Mouse (Mus musculus) lung, embryonic 16.5 days (tissue): ENCODE results near the gene Uba5. TPM values are rescaled to one million over a fixed set of nuclear protein-coding genes. Genes with fewer than 3 reads are reported as not detected.

Experiments used
- ATAC-seq: fragments of 200-750 bp; cut with Nextera tagmentation; 2 replicates; pipeline ENCODE4 v1.8.0; 2017; ENCODE audit warnings: low read depth, mild to moderate bottlenecking, moderate library complexity
- H3K27ac ChIP-seq: fragments of 300-500 bp; sonication (generic); 2 replicates; pipeline ENCODE4 v1.5.1; 2014; ENCODE audit warnings: mild to moderate bottlenecking, control low read depth, low read length
- H3K27me3 ChIP-seq: fragments of 300-500 bp; sonication (generic); 2 replicates; pipeline ENCODE4 v1.6.1; 2014; ENCODE audit warnings: low read depth, low read length, mixed read lengths; ENCODE audit not compliant: control insufficient read depth, insufficient read depth
- H3K36me3 ChIP-seq: fragments of 300-500 bp; sonication (generic); 2 replicates; pipeline ENCODE4 v1.6.1; 2014; ENCODE audit warnings: low read length; ENCODE audit not compliant: control insufficient read depth, insufficient read depth
- H3K4me1 ChIP-seq: fragments of 300-500 bp; sonication (generic); replicated peaks from 2 replicates; pipeline ENCODE4 v1.6.1; 2014; ENCODE audit warnings: low read length, mixed read lengths; ENCODE audit not compliant: control insufficient read depth, insufficient read depth
- H3K4me2 ChIP-seq: fragments of 300-500 bp; sonication (generic); 2 replicates; pipeline ENCODE4 v1.6.1; 2014; ENCODE audit warnings: low read depth, low read length, control low read depth
- H3K4me3 ChIP-seq: fragments of 300-500 bp; sonication (generic); 2 replicates; pipeline ENCODE4 v1.5.1; 2014; ENCODE audit warnings: mild to moderate bottlenecking, low read length, control low read depth
- H3K9ac ChIP-seq: fragments of 300-500 bp; sonication (generic); 2 replicates; pipeline ENCODE4 v1.6.1; 2014; ENCODE audit warnings: low read length, control low read depth
- H3K9me3 ChIP-seq: fragments of 300-500 bp; sonication (generic); 2 replicates; pipeline ENCODE4 v1.6.1; 2016; ENCODE audit warnings: low read length; ENCODE audit not compliant: control insufficient read depth
- WGBS: fragments of 180-500 bp; shearing (Covaris S2); extraction: QIAGEN DNeasy Blood & Tissue Kit; methylation state at CpG from one replicate; pipeline ENCODE4 v1.1.7; 2014; 5-methylcytosine and 5-hydroxymethylcytosine counted together
- polyA plus RNA-seq: library from polyadenylated mRNA; unstranded; fragments of >200 nt; fragmentation: Nextera tagmentation; extraction: Ambion mirVana; gene quantifications from 2 replicates; pipeline ENCODE4 v1.2.1, GENCODE M21; 2015

Gene Uba5
- polyA plus RNA-seq, 1 experiment from 2014 or later, result 41.5 TPM

DNA sequence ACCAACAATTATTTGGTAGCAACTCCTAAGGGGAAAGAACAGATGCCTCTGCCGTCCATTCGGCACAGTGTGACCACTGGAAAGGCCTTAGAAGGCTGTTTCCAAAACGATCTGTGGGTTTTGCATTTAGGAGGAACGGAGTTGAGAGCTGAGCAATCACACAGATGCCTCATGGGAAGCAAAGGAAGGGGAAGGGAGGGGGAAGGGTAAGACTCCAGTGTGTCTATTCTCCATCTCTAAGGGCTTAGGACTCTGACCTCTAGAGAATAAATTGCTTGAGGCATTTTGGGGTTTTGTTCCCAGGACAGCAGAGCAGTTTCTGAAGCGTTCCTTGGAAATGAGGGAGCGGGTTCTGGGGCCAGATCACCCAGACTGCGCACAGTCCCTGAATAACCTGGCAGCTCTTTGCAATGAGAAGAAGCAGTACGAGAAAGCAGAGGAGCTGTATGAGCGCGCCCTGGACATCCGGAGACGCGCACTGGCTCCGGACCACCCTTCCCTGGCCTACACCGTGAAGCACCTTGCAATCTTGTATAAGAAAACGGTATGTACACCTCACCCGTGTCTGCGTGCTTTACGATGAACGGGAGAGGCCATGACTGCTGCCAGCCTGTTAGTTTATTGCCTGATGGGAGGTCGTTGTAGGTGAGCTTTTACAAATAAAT, 23.8 kb downstream of the Uba5 start:
- H3K4me3 ChIP-seq, result no peak overlapping the region
- 90% methylated on average over 21 of the region's 21 CpGs for WGBS
- ATAC-seq, result no peak
- no peaks in the 10 kb centered on the region for H3K4me1 ChIP-seq
- H3K9me3 ChIP-seq, result no peaks in the 10 kb centered on the region
- no peak overlapping the region for H3K9ac ChIP-seq
- H3K27me3 ChIP-seq, result no peaks in the 10 kb centered on the region
- peaks cover 7% of the 10 kb centered on the region; the same call in 1 of the 2 replicates for H3K36me3 ChIP-seq
- no peak overlapping the region for H3K27ac ChIP-seq
- H3K4me2 ChIP-seq, result no peak overlapping the region

DNA sequence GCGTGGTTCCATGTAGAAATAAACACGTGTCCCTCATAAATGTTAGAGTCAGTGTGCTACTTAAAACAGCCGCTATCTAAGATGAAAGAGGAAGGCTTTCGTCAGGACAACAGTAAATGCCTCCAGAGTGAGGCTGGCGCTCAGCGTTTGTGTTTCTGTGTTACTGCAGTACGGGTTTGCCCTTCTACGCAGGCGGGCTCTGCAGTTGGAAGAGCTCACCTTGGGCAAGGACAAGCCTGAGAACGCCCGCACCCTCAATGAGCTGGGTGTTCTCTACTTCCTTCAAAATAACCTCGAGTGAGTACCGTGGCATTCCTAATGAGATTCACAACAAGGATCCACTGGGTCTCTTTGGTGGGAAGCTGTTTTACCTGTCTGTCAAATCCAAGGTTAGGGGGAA, 24.7 kb downstream of the Uba5 start:
- Histone ChIP-seq H3K4me2 (no peak overlapping the region), H3K4me1 (no peaks in the 10 kb centered on the region), H3K36me3 (peaks cover 7% of the 10 kb centered on the region; the same call in 1 of the 2 replicates), H3K4me3 (no peak overlapping the region), H3K9me3 (no peaks in the 10 kb centered on the region), H3K27me3 (no peaks in the 10 kb centered on the region), H3K27ac (no peak overlapping the region), H3K9ac (no peak overlapping the region)
- no peak for ATAC-seq
- 85% methylated on average over 13 of the region's 13 CpGs for WGBS

DNA sequence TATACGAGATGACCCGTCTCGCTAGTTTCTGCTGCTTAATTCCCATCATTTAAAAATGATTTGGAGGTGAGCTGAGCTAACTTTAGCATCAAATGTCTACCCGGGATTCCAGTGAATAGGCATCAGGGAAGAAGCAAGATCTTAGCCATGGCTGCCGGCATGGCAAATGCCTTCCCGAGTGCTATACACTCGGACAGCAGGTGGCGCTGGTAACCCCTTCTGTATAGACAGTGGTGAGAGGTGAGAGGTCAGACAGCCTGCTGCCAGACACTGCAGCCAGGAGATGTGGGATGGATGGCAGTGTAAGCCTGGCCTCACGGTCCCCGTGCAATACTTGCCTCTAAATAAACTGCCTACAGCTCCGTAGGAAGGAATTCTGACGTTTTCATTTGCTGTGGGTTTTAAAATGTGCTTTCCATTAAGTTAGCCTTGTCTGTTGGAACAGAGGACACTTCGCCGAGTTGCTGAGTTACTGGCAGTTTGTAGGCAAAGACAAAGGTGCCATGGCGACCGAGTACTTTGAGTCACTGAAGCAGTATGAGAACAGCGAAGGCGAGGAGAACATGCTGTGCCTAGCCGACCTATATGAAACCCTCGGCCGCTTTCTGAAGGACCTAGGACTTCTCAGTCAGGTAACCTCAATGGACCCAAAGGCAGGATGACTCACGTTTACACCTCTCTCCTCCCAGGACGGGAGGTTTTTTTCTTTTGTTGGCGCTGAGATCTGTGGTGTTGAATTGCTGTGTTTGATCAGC, 27.5 kb downstream of the Uba5 start:
- H3K4me3 ChIP-seq, result no peak overlapping the region
- 46% methylated on average over 24 of the region's 24 CpGs for WGBS
- no peaks in the 10 kb centered on the region for H3K4me1 ChIP-seq
- no peak overlapping the region for H3K9ac ChIP-seq
- ATAC-seq, result no peak; the same call in 1 of the 2 replicates
- H3K27ac ChIP-seq, result no peak overlapping the region
- H3K36me3 ChIP-seq, result peaks cover 10% of the 10 kb centered on the region
- H3K27me3 ChIP-seq, result no peaks in the 10 kb centered on the region
- H3K4me2 ChIP-seq, result no peak overlapping the region
- H3K9me3 ChIP-seq, result no peaks in the 10 kb centered on the region

DNA sequence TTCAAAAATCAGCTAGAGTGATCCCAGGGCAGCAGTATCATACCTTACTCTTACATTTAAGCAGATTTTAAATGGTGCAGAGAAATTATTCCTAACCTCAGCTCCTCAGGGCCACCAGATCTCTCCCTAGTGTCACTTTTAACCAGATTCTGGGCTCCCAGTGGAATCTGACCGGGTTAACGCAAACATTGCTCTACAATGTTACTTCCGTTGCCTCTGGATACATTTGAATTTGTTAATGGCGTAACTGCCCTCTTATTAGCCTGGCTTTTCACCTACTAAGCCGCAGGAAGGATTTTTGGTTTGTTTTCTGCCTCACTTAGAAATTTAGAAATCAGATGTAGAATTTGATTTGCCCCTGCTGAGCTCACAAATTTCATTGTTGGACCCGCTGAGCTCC, 28.2 kb downstream of the Uba5 start:
- ATAC-seq, result no peak
- Histone ChIP-seq H3K4me3 (no peak overlapping the region), H3K9me3 (no peaks in the 10 kb centered on the region), H3K36me3 (peaks cover 10% of the 10 kb centered on the region), H3K4me2 (no peak overlapping the region), H3K27ac (no peak overlapping the region), H3K9ac (no peak overlapping the region), H3K4me1 (no peaks in the 10 kb centered on the region), H3K27me3 (no peaks in the 10 kb centered on the region)
- 68% methylated on average over 6 of the region's 6 CpGs for WGBS

DNA sequence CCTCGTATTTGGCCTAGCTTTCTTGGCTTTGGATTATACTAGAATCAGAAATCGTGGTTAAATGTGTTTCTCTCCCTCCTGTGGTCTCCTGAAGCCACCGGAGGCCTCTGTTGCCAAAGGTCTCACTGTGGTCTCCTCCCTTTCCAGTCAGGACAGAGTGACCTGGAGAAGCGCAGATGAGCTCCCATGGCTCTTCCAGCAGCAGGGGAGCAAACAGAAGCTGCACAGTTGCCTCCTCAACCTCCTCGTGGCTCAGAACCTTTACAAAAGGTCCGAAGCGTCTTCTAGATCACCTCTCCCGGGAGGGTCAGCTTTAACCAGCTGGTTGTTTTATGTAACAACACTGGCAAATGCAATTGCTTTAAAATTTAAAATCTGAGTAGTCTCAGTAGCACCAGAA, 28.7 kb downstream of the Uba5 start:
- Histone ChIP-seq H3K27me3 (no peaks in the 10 kb centered on the region), H3K4me3 (no peak overlapping the region), H3K36me3 (peaks cover 7% of the 10 kb centered on the region), H3K9me3 (no peaks in the 10 kb centered on the region), H3K4me2 (no peak overlapping the region), H3K4me1 (no peaks in the 10 kb centered on the region), H3K27ac (no peak overlapping the region), H3K9ac (no peak overlapping the region)
- no peak for ATAC-seq
- WGBS, result 72% methylated on average over 8 of the region's 8 CpGs

DNA sequence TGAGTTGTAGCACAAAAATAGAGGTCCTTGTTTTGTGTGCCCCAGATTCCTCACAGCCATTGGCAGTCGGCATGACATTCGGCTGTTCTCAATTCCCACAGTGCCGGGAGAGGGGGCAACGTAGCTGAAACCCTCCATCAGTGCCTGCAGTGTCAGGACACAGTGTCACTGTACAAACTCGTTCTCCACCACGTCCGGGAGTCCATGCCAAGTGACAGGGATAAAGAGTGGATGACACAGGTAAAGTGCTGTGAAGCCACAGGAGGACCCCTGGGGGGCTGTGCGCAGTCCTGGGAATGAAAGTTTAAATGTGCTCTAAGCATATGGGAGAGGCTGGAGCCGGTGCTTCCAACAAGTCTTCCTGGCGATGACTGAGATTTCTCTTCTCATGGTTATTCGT, 33.1 kb downstream of the Uba5 start:
- no peak overlapping the region for H3K9ac ChIP-seq
- WGBS, result 86% methylated on average over 11 of the region's 11 CpGs
- no peak overlapping the region for H3K27ac ChIP-seq
- no peaks in the 10 kb centered on the region for H3K9me3 ChIP-seq
- no peak overlapping the region for H3K4me3 ChIP-seq
- H3K4me1 ChIP-seq, result no peaks in the 10 kb centered on the region
- no peak overlapping the region for H3K4me2 ChIP-seq
- H3K36me3 ChIP-seq, result peaks cover 19% of the 10 kb centered on the region
- no peaks in the 10 kb centered on the region for H3K27me3 ChIP-seq
- no peak for ATAC-seq

DNA sequence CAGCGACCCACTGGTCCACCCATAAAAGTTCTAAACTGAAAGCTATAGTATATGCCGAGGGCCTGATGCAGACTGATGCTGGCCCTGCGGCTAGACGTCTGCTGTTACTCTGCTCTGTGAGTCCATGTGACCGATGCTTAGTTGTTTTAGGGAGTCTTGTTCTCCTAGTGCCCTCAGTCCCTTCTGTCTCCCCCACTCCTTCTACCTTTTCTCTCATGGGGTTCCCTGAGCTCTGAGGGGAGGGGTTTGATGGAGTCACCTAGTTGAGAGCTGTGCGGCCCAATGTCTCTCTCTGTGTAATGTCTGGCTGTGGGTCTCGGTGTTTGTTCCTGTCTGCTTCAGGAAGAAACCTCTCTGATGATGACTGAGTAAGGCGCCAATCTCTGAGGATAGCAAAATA, 35.7 kb downstream of the Uba5 start:
- WGBS, result 97% methylated on average over 8 of the region's 8 CpGs
- H3K4me3 ChIP-seq, result no peak overlapping the region
- H3K9me3 ChIP-seq, result no peaks in the 10 kb centered on the region
- ATAC-seq, result no peak
- no peaks in the 10 kb centered on the region for H3K4me1 ChIP-seq
- H3K9ac ChIP-seq, result no peak overlapping the region
- no peaks in the 10 kb centered on the region for H3K27me3 ChIP-seq
- H3K36me3 ChIP-seq, result peaks cover 21% of the 10 kb centered on the region
- H3K4me2 ChIP-seq, result no peak overlapping the region
- H3K27ac ChIP-seq, result no peak overlapping the region

DNA sequence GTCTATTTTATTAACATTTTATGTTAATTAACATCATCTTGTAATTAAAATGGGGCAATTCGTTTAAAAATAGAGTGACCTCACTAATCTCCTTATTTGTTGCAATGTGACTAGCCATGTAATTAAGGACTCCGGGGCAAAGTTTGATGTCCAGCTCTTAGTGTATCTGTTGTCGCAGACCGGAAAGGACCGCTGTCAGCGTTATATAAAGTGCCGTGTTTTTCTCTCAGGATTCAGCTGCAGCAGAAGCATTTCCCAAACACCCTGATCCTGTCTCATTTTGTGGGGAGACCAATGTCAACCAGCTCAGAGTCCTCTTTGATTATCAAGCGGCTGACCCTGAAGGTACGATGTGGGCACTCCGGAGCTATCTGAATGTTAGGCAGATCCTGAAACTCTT, 41.9 kb downstream of the Uba5 start:
- Histone ChIP-seq H3K9ac (no peak overlapping the region), H3K9me3 (no peaks in the 10 kb centered on the region), H3K4me1 (no peaks in the 10 kb centered on the region), H3K4me2 (no peak overlapping the region), H3K27ac (no peak overlapping the region), H3K36me3 (peaks cover 17% of the 10 kb centered on the region), H3K4me3 (no peak overlapping the region), H3K27me3 (no peaks in the 10 kb centered on the region)
- 93% methylated on average over 10 of the region's 10 CpGs for WGBS
- ATAC-seq, result no peak

DNA sequence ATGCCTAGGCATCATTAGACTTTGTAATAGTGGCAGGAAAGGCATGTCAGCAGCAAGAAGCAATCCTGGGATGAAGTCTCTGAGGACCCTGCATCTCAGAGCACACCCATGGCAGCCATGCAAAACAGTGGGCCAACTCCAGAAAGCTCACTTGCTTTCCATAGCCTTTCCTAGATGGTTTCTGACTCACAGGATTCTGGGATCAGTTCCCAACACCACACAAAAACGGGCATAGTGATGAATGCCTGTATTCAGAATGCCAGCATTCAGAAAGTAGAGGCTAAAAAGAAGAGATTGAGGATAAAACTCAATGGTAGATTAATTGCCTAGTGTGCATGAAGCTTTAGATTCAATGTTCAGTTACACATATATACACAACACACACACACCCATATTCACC, 48.4 kb downstream of the Uba5 start:
- no peak overlapping the region for H3K4me3 ChIP-seq
- no peak for ATAC-seq
- no peak overlapping the region for H3K9ac ChIP-seq
- H3K36me3 ChIP-seq, result peaks cover 14% of the 10 kb centered on the region
- H3K4me2 ChIP-seq, result no peak overlapping the region
- H3K9me3 ChIP-seq, result no peaks in the 10 kb centered on the region
- no peaks in the 10 kb centered on the region for H3K4me1 ChIP-seq
- WGBS, result 61% methylated on average over 1 of the region's 1 CpGs
- H3K27ac ChIP-seq, result no peak overlapping the region
- H3K27me3 ChIP-seq, result no peaks in the 10 kb centered on the region
